16 mouse cellular contexts compared by ENCODE assay signal in genomic region chr1:60810821-60811220, GRCm38 (mm10).
"Had no signal": no experiment of that assay in that cellular context is flagged by ENCODE, and none has a peak within 500 bp of the region (broad histone marks: within the 10 kb centered on the region; RNA-seq: fewer than 3 reads in every experiment).

No protein-coding gene starts in this region.

- H3K4me2 ChIP-seq: liver, embryonic 11.5 days; lung, embryonic 15.5 days; midbrain, embryonic 11.5 days had no signal

- H3K9ac ChIP-seq: liver, embryonic 14.5 days; lung, embryonic 15.5 days had no signal

- H3K27me3 ChIP-seq: lung, embryonic 15.5 days had no signal

- H3K27ac ChIP-seq: kidney, postnatal 0 days; layer of hippocampus, adult 2 months; left cerebral cortex, adult 2 months; liver, embryonic 14.5 days; lung, embryonic 15.5 days had no signal

- DNase-seq: kidney, postnatal 25 days; layer of hippocampus, adult 9-11 months; layer of hippocampus, postnatal 36 days; lung, adult 18-20 months; lung, postnatal 14 days; lung, postnatal 4 days; midbrain, embryonic 14.5 days; thymus, adult 18-20 months; thymus, postnatal 36 days had no signal

- H3K36me3 ChIP-seq: lung, embryonic 15.5 days had no signal

- H3K4me3 ChIP-seq: layer of hippocampus, adult 2 months; left cerebral cortex, adult 2 months; lung, embryonic 15.5 days had no signal

- H3K9me3 ChIP-seq: lung, embryonic 15.5 days had no signal
